Mouse (Mus musculus) c-Kit-positive CD71-positive TER-119-positive erythroid progenitor cells, embryonic 14.5 days (primary cell): Measurements from ENCODE around the gene LTO1.

ENCODE experiments used
- DNase-seq: peaks from one replicate; pipeline ENCODE4 v3.0.0-alpha.2; 2013; ENCODE audit warnings: low spot score

The LTO1 gene

GRCm38 (mm10) chr7:144908705-144909104 is 6.2 kb upstream of the LTO1 start:
- DNase-seq = no peak

- no peak for DNase-seq
These were observed 3.8 kb upstream of the LTO1 start for GRCm38 (mm10) chr7:144911121-144911520.

GRCm38 (mm10) chr7:144912897-144913296 is 2.0 kb upstream of the LTO1 start:
- DNase-seq = no peak

GRCm38 (mm10) chr7:144914296-144914947 is 478 bp upstream of the LTO1 start:
- no peak for DNase-seq

- no peak for DNase-seq
These were observed 3.9 kb downstream of the LTO1 start for GRCm38 (mm10) chr7:144918823-144919222.

GRCm38 (mm10) chr7:144927591-144927990 is 12.7 kb downstream of the LTO1 start:
- no peak for DNase-seq

GRCm38 (mm10) chr7:144928009-144928888 is 13.3 kb downstream of the LTO1 start:
- no peak for DNase-seq

GRCm38 (mm10) chr7:144928889-144929210 is 13.9 kb downstream of the LTO1 start:
- no peak for DNase-seq

- DNase-seq = no peak
These were observed 14.6 kb downstream of the LTO1 start for GRCm38 (mm10) chr7:144929506-144929905.

- DNase-seq = no peak
These were observed 15.0 kb downstream of the LTO1 start for GRCm38 (mm10) chr7:144929931-144930330.

- DNase-seq = no peak
These were observed 16.9 kb downstream of the LTO1 start for GRCm38 (mm10) chr7:144931778-144932177.

GRCm38 (mm10) chr7:144932389-144932937 is 17.6 kb downstream of the LTO1 start:
- DNase-seq = no peak

GRCm38 (mm10) chr7:144933336-144933735 is 18.4 kb downstream of the LTO1 start:
- no peak for DNase-seq

- no peak for DNase-seq
These were observed 18.9 kb downstream of the LTO1 start for GRCm38 (mm10) chr7:144933796-144934195.

- DNase-seq = no peak
These were observed 20.0 kb downstream of the LTO1 start for GRCm38 (mm10) chr7:144934901-144935300.

- no peak for DNase-seq
These were observed 20.7 kb downstream of the LTO1 start for GRCm38 (mm10) chr7:144935563-144935962.

- no peak for DNase-seq
These were observed 21.5 kb downstream of the LTO1 start for GRCm38 (mm10) chr7:144936311-144936880.

- peak; percentile 61 for DNase-seq
These were observed 22.6 kb downstream of the LTO1 start for GRCm38 (mm10) chr7:144937490-144937889.

- no peak for DNase-seq
These were observed 23.1 kb downstream of the LTO1 start for GRCm38 (mm10) chr7:144937899-144938517.

GRCm38 (mm10) chr7:144938661-144939343 is 23.9 kb downstream of the LTO1 start:
- no peak for DNase-seq

GRCm38 (mm10) chr7:144939344-144940002 is 24.6 kb downstream of the LTO1 start, which contains the start of gene Ccnd1:
TSS of gene Ccnd1 (minus strand) at chr7:144939925.
- no peak for DNase-seq
